Mouse (Mus musculus) cerebellum, adult 2 months (tissue): ENCODE data around the gene Megf6.

Experiments
- CTCF ChIP-seq: fragments of 200-500 bp; IDR thresholded peaks from 2 replicates; pipeline ENCODE4 v1.5.1; 2011; ENCODE audit warnings: low read depth, mild to moderate bottlenecking, control low read depth, low read length, moderate library complexity, borderline replicate concordance; ENCODE audit not compliant: insufficient read depth
- POLR2A ChIP-seq: fragments of 200-500 bp; IDR thresholded peaks from 2 replicates; pipeline ENCODE4 v1.6.1; 2011; ENCODE audit warnings: low read length, control low read depth, borderline replicate concordance; ENCODE audit not compliant: insufficient read depth

- TF ChIP-seq CTCF, result no peak
- TF ChIP-seq POLR2A, result no peak
Measured at GRCm38 (mm10) chr4:154170506-154171150, at the start of gene Megf6.
